Mouse (Mus musculus) testis, postnatal 14 days (tissue): Measurements from ENCODE around the gene Ifit2.
A peak's percentile ranks its signal among the peaks of the same experiment; 100 is the strongest.
"Not testable (repeated sequence)": the region's sequence is repeated elsewhere in the genome, so short reads cannot be mapped to it uniquely, and the experiment has no call there.

Experiments used
- DNase-seq: peaks from one replicate; pipeline ENCODE4 v3.0.0; 2021; ENCODE audit warnings: low spot score

Gene Ifit2

GRCm38 (mm10) chr19:34596811-34597210 is 46.3 kb downstream of the Ifit2 start:
- DNase-seq, result no peak

- peak; percentile 26 for DNase-seq
Measured at GRCm38 (mm10) chr19:34598341-34598740, 47.8 kb downstream of the Ifit2 start.

- not testable (repeated sequence) for DNase-seq
Measured at GRCm38 (mm10) chr19:34599250-34599649, 48.8 kb downstream of the Ifit2 start.

GRCm38 (mm10) chr19:34601888-34602287 is 51.4 kb downstream of the Ifit2 start, which contains the start of gene Ifit1bl1:
Gene Ifit1bl1, minus strand, starts transcription at chr19:34601956.
- not testable (repeated sequence) for DNase-seq

- DNase-seq, result no peak
Measured at GRCm38 (mm10) chr19:34605472-34605871, 55.0 kb downstream of the Ifit2 start.

GRCm38 (mm10) chr19:34607237-34608051 is 57.0 kb downstream of the Ifit2 start, which contains the start of gene Ifit3b:
Gene Ifit3b, plus strand, starts transcription at chr19:34607970.
- DNase-seq, result not testable (repeated sequence)

- not testable (repeated sequence) for DNase-seq
Measured at GRCm38 (mm10) chr19:34610118-34610517, 59.6 kb downstream of the Ifit2 start.

GRCm38 (mm10) chr19:34612243-34613001 is 61.9 kb downstream of the Ifit2 start:
- DNase-seq, result not testable (repeated sequence)

GRCm38 (mm10) chr19:34620871-34621270 is 70.4 kb downstream of the Ifit2 start:
- DNase-seq, result no peak

GRCm38 (mm10) chr19:34623781-34624180 is 73.3 kb downstream of the Ifit2 start:
- no peak for DNase-seq

- DNase-seq, result no peak
Measured at GRCm38 (mm10) chr19:34624663-34625062, 74.2 kb downstream of the Ifit2 start.
